Mouse (Mus musculus) kidney, embryonic 15.5 days (tissue): ENCODE data around the gene Ahctf1. TPM values are rescaled to one million over a fixed set of nuclear protein-coding genes. Genes with fewer than 3 reads are reported as not detected.

Source experiments
- ATAC-seq: fragments of 200-750 bp; cut with Nextera tagmentation; replicated peaks from 2 replicates; pipeline ENCODE4 v1.8.0; 2017; ENCODE audit warnings: moderate TSS enrichment; ENCODE audit not compliant: low FRiP score
- H3K27ac ChIP-seq: fragments of 300-500 bp; sonication (generic); 2 replicates; pipeline ENCODE4 v1.5.1; 2015; ENCODE audit warnings: mild to moderate bottlenecking, inconsistent platforms
- H3K27me3 ChIP-seq: fragments of 300-500 bp; sonication (generic); 2 replicates; pipeline ENCODE4 v1.6.1; 2015; ENCODE audit warnings: inconsistent platforms
- H3K36me3 ChIP-seq: fragments of 300-500 bp; sonication (generic); 2 replicates; pipeline ENCODE4 v1.6.1; 2015; ENCODE audit warnings: inconsistent platforms
- H3K4me1 ChIP-seq: fragments of 300-500 bp; sonication (generic); 2 replicates; pipeline ENCODE4 v1.6.1; 2015; ENCODE audit warnings: inconsistent platforms
- H3K4me2 ChIP-seq: fragments of 300-500 bp; sonication (generic); 2 replicates; pipeline ENCODE4 v1.6.1; 2015; ENCODE audit warnings: moderate library complexity, mild to moderate bottlenecking, inconsistent platforms
- H3K4me3 ChIP-seq: fragments of 300-500 bp; sonication (generic); replicated peaks from 2 replicates; pipeline ENCODE4 v1.5.1; 2015; ENCODE audit warnings: mild to moderate bottlenecking, inconsistent platforms
- H3K9ac ChIP-seq: fragments of 300-500 bp; sonication (generic); 2 replicates; pipeline ENCODE4 v1.6.1; 2015; ENCODE audit warnings: mild to moderate bottlenecking, inconsistent platforms
- H3K9me3 ChIP-seq: fragments of 300-500 bp; sonication (generic); replicated peaks from 2 replicates; pipeline ENCODE4 v1.6.1; 2016; ENCODE audit warnings: inconsistent platforms
- WGBS: fragments of 180-500 bp; shearing (Covaris S2); methylation state at CpG from one replicate; pipeline ENCODE4 v1.1.7; 2015; ENCODE audit warnings: mixed read lengths; 5-methylcytosine and 5-hydroxymethylcytosine counted together
- polyA plus RNA-seq: library from polyadenylated mRNA; unstranded; fragments of >200 nt; fragmentation: Nextera tagmentation; extraction: Ambion mirVana; gene quantifications from 2 replicates; pipeline ENCODE4 v1.2.1, GENCODE M21; 2015

The Ahctf1 gene
- polyA plus RNA-seq = 23.4 and 28.8 TPM in 2 replicates

- WGBS = under 1% methylated on average over 56 of the region's 56 CpGs
- peak within 1 kb of the TSS; percentile 94 for H3K9ac ChIP-seq
- no peaks in the 10 kb centered on the region for H3K9me3 ChIP-seq
- H3K4me1 ChIP-seq = peaks cover 21% of the 10 kb centered on the region
- H3K27ac ChIP-seq = peak within 1 kb of the TSS; percentile 100
- H3K36me3 ChIP-seq = peaks cover 6% of the 10 kb centered on the region; the same call in 1 of the 2 replicates
- peak; percentile 99 for ATAC-seq
- H3K27me3 ChIP-seq = no peaks in the 10 kb centered on the region
- H3K4me2 ChIP-seq = peak within 1 kb of the TSS; percentile 73
- H3K4me3 ChIP-seq = peak within 1 kb of the TSS; percentile 98
These were observed at the start of gene Ahctf1 for GRCm38 (mm10) chr1:179803513-179804139. Gene Ahctf1 (minus strand): TSS chr1:179803680.

GRCm38 (mm10) chr1:179847759-179848389 lies 44.4 kb upstream of the Ahctf1 start:
- ATAC-seq = peak; percentile 74
- H3K4me2 ChIP-seq = peak overlapping the region; percentile 74
- H3K36me3 ChIP-seq = no peaks in the 10 kb centered on the region
- H3K4me3 ChIP-seq = peak overlapping the region; percentile 47
- peak overlapping the region; percentile 61 for H3K9ac ChIP-seq
- peak overlapping the region; percentile 59 for H3K27ac ChIP-seq
- no peaks in the 10 kb centered on the region for H3K9me3 ChIP-seq
- H3K27me3 ChIP-seq = no peaks in the 10 kb centered on the region
- H3K4me1 ChIP-seq = peaks cover 20% of the 10 kb centered on the region
- WGBS = 2% methylated on average over 20 of the region's 20 CpGs

DNA sequence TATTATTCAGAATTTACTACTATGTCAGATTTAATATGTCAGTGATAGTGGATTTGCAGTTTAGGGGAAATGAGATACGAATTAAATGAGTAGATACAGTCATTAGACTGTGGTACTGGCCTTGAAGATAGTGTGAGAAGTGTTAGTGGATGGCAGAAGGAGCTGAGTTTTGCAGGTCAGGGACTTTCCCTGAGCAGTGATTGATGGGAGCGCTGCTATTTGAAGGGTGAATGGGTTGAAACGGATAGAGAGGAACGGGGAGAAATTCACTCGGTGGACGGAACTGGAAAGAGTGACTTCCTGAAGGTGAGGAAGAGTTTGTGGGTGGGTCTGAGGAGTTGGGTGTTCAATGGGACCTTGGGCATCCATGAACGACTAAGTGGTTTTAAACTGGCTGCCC lies 43.7 kb upstream of the Ahctf1 start:
- peaks cover 20% of the 10 kb centered on the region for H3K4me1 ChIP-seq
- no peaks in the 10 kb centered on the region for H3K36me3 ChIP-seq
- H3K27me3 ChIP-seq = no peaks in the 10 kb centered on the region
- H3K9ac ChIP-seq = no peak overlapping the region
- H3K9me3 ChIP-seq = no peaks in the 10 kb centered on the region
- no peak overlapping the region for H3K27ac ChIP-seq
- H3K4me3 ChIP-seq = no peak overlapping the region; the same call in 1 of the 2 replicates
- H3K4me2 ChIP-seq = peak overlapping the region; percentile 74
- WGBS = 49% methylated on average over 7 of the region's 7 CpGs
- ATAC-seq = no peak

DNA sequence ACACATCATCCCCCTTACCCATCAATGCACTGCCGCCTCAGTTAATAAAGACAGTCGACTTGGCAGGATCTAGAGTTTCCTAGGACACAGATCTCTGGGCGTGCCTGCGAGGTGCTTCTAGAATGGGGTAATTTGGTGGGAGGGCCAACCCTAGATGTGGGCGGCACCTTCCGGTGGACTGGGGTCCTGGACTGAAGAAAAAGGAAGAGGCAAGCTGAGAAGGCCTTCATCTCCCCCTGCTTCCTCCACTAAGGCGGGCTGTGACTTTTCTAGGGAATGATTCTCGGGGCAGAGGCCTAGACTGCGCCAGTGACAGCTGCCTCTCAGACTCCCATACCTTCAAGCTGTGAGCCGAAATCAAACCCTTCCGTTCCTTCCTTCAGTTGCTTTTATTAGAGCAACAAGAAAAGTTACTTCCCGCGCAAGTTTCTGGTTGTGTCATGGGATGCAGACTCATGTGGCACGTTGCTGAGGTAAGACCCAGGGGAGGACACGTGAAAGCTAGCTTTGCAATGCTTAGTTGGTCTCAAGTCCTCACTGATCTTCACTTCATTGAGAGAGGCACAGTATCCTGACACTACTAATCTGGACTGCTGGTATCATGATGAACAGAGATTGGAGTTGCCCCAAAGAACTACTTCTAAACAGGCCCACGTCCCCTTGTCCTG lies 42.5 kb upstream of the Ahctf1 start:
- no peak for ATAC-seq
- Histone ChIP-seq H3K4me2 (no peak overlapping the region), H3K9me3 (no peaks in the 10 kb centered on the region), H3K4me1 (peaks cover 20% of the 10 kb centered on the region), H3K36me3 (no peaks in the 10 kb centered on the region), H3K4me3 (no peak overlapping the region), H3K9ac (no peak overlapping the region), H3K27ac (no peak overlapping the region), H3K27me3 (no peaks in the 10 kb centered on the region)
- 83% methylated on average over 16 of the region's 16 CpGs for WGBS

GRCm38 (mm10) chr1:179844894-179845293 lies 41.4 kb upstream of the Ahctf1 start:
- Histone ChIP-seq H3K27me3 (no peaks in the 10 kb centered on the region), H3K4me2 (no peak overlapping the region), H3K4me1 (peaks cover 20% of the 10 kb centered on the region), H3K9me3 (no peaks in the 10 kb centered on the region), H3K4me3 (no peak overlapping the region), H3K9ac (no peak overlapping the region), H3K27ac (no peak overlapping the region), H3K36me3 (no peaks in the 10 kb centered on the region)
- whole genome bisulfite sequencing = 26% methylated on average over 5 of the region's 5 CpGs
- peak; percentile 49; the same call in 1 of the 2 replicates for ATAC-seq

GRCm38 (mm10) chr1:179843981-179844380 lies 40.5 kb upstream of the Ahctf1 start:
- H3K27me3 ChIP-seq = no peaks in the 10 kb centered on the region

DNA sequence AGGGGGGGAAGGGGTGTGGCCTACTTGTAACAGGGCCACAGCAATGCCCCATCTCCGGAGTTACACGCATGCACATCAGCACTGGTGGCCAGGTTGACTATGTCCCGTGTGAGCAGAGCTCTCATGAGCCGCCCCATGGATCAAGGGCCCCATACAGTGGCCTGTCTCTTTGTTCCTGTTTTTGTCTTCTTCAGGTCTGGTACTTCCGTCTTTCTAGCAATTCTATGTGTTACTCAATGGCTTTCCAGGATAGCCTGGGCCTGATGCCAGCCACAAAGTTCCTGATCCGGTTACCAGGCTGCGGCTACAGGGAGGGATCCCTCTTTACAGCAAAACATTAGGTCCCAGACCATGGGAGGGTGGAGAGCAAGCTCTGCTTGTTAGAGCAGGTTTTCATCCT lies 39.1 kb upstream of the Ahctf1 start:
- no peak for ATAC-seq
- 85% methylated on average over 7 of the region's 7 CpGs for WGBS
- no peak overlapping the region for H3K27ac ChIP-seq
- H3K4me1 ChIP-seq = peaks cover 15% of the 10 kb centered on the region
- no peak overlapping the region for H3K4me3 ChIP-seq
- H3K9ac ChIP-seq = no peak overlapping the region
- no peak overlapping the region for H3K4me2 ChIP-seq
- no peaks in the 10 kb centered on the region for H3K9me3 ChIP-seq
- H3K36me3 ChIP-seq = no peaks in the 10 kb centered on the region
- no peaks in the 10 kb centered on the region for H3K27me3 ChIP-seq

More at GRCm38 (mm10) chr1:179843981-179844380, 40.5 kb upstream of the Ahctf1 start:
- Histone ChIP-seq H3K4me3 (no peak overlapping the region), H3K36me3 (no peaks in the 10 kb centered on the region), H3K9ac (no peak overlapping the region), H3K4me2 (no peak overlapping the region), H3K27ac (0 out of 2 replicates have a peak overlapping the region, but pooled peaks have one; percentile 16), H3K9me3 (no peaks in the 10 kb centered on the region), H3K4me1 (peaks cover 20% of the 10 kb centered on the region)
- ATAC-seq = no peak
- WGBS = 18% methylated on average over 3 of the region's 3 CpGs

DNA sequence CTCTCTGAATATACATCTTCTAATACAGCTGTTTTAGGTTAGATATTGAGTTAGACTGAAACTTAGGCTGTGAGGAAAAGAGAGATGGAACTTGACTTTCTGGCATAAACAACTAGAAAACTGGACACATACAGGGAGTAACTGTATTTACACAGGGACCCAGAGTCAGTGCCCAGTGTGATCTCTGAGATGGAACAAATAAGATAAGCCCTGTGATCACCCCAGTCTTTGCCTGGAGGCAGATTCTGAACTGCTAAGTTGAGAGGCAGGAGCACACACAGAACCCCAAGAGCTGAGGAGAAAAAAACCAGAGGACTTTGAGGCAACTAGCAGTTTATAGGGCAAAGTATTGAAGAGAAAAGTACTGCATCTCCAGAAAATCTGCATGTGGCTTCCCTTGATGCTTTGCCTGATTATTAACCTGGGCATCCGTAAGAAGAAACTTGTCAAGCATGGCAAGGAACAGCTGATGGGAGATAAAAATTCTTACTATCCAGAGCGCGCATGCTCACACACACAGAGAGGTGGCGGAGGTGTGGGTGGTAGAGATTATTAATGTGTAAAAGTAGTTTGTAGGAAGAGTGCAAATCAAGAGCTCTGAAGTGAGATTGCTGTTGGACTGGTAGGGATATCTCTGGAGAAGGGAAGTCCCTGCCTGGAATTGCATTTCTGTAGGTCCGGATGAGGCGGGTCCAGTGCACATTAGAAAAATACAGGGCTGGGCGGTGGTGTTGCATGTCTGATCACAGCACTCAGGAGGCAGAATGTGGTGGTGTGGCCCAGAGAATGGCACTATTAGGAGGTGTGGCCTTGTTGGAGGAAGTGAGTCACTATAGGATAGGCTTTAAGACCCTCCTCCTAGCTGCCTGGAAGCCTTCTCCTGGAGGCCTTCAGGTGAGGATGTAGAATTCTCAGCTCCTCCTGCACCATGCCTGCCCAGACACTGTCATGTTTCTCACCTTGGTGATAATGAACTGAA lies 33.2 kb upstream of the Ahctf1 start:
- ATAC-seq = peak; percentile 71
- H3K27ac ChIP-seq = peak overlapping the region; percentile 88

DNA sequence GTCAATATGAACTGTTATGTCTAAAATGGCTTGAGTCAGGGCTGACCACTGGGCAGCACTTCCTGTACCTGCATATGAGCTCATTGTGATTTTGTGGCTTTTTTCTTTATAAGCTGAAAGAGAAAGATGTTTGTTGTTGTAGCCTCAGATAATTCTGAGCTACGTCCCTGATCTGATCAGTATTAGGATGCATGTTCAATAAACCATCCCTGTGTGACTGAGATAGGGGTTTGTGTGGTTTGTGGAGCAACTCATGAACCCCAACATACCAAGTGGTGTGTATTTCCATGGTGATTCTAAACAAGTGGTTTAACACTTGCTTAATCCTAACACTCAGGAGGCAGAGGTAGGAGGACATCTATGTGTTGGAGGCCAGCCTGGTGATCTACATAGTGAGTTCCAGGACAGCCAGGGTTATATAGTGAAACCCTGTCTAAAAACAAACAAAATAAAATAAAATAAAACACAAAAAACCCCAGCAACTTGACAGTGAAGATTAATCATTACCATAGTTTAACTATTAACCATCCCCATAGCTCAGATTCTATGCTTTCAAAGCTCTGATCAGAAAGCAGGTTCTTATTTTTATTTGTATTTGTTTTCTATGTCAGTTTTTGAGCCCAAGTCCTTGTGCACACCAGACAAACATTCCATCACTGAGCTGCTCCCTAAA lies 32.4 kb upstream of the Ahctf1 start:
- peaks cover 10% of the 10 kb centered on the region for H3K9me3 ChIP-seq
- peak overlapping the region; percentile 88 for H3K27ac ChIP-seq
- no peaks in the 10 kb centered on the region for H3K36me3 ChIP-seq
- no peaks in the 10 kb centered on the region for H3K27me3 ChIP-seq
- H3K4me1 ChIP-seq = 0 out of 2 replicates have a peak, but pooled peaks cover 6% of the 10 kb centered on the region
- H3K4me3 ChIP-seq = no peak overlapping the region
- no peak overlapping the region for H3K9ac ChIP-seq
- 100% methylated on average over 1 of the region's 1 CpGs for WGBS
- 0 out of 2 replicates have a peak overlapping the region, but pooled peaks have one; percentile 16 for H3K4me2 ChIP-seq
- ATAC-seq = 0 out of 2 replicates have a peak, but pooled peaks have one; percentile 18

More for the DNA sequence above, 33.2 kb upstream of the Ahctf1 start:
- Histone ChIP-seq H3K4me1 (0 out of 2 replicates have a peak, but pooled peaks cover 6% of the 10 kb centered on the region), H3K27me3 (no peaks in the 10 kb centered on the region), H3K4me3 (no peak overlapping the region), H3K36me3 (no peaks in the 10 kb centered on the region), H3K4me2 (peak overlapping the region; percentile 16; the same call in 1 of the 2 replicates), H3K9me3 (peaks cover 10% of the 10 kb centered on the region), H3K9ac (no peak overlapping the region)
- 70% methylated on average over 7 of the region's 7 CpGs for WGBS

- 80% methylated on average over 1 of the region's 1 CpGs for WGBS
- no peak for ATAC-seq
- no peaks in the 10 kb centered on the region for H3K36me3 ChIP-seq
- 0 out of 2 replicates have a peak, but pooled peaks cover 6% of the 10 kb centered on the region for H3K4me1 ChIP-seq
- no peak overlapping the region for H3K27ac ChIP-seq
- H3K4me3 ChIP-seq = no peak overlapping the region
- no peak overlapping the region for H3K9ac ChIP-seq
- H3K9me3 ChIP-seq = peaks cover 10% of the 10 kb centered on the region
- H3K4me2 ChIP-seq = no peak overlapping the region
- H3K27me3 ChIP-seq = no peaks in the 10 kb centered on the region
These were observed 30.1 kb upstream of the Ahctf1 start for GRCm38 (mm10) chr1:179833596-179833995.
